Mouse (Mus musculus) cerebellum, adult 2 months (tissue): ENCODE measurements around the gene Osgin1. TPM values are rescaled to one million over a fixed set of nuclear protein-coding genes. Genes with fewer than 3 reads are reported as not detected.

ENCODE experiments used
- DNase-seq, 2 experiments: peaks; one replicate each; pipeline ENCODE4 v3.0.0; 2021
- H3K27ac ChIP-seq: fragments of 200-500 bp; 2 replicates; pipeline ENCODE4 v1.5.1; 2012; ENCODE audit warnings: low read length, control low read depth, inconsistent platforms; ENCODE audit not compliant: insufficient read depth
- H3K27me3 ChIP-seq: fragments of 200-500 bp; 2 replicates; pipeline ENCODE4 v1.6.1; 2012; ENCODE audit warnings: inconsistent platforms, mild to moderate bottlenecking, low read length, moderate library complexity; ENCODE audit not compliant: control insufficient read depth, insufficient read depth
- H3K4me1 ChIP-seq: fragments of 200-500 bp; 2 replicates; pipeline ENCODE4 v1.6.1; 2011; ENCODE audit warnings: low read length; ENCODE audit not compliant: control insufficient read depth, insufficient read depth
- H3K4me3 ChIP-seq: fragments of 200-500 bp; replicated peaks from 2 replicates; pipeline ENCODE3; 2011; ENCODE audit warnings: mild to moderate bottlenecking, low read depth, low read length, control low read depth; ENCODE audit not compliant: insufficient read depth
- CTCF ChIP-seq: fragments of 200-500 bp; IDR thresholded peaks from 2 replicates; pipeline ENCODE4 v1.5.1; 2011; ENCODE audit warnings: low read depth, mild to moderate bottlenecking, control low read depth, low read length, moderate library complexity, borderline replicate concordance; ENCODE audit not compliant: insufficient read depth
- POLR2A ChIP-seq: fragments of 200-500 bp; IDR thresholded peaks from 2 replicates; pipeline ENCODE4 v1.6.1; 2011; ENCODE audit warnings: low read length, control low read depth, borderline replicate concordance; ENCODE audit not compliant: insufficient read depth
- WGBS: fragments of 180-500 bp; shearing (Covaris S2); methylation state at CpG from one replicate; pipeline ENCODE4 v1.1.7; 2018; 5-methylcytosine and 5-hydroxymethylcytosine counted together
- polyA plus RNA-seq: library from polyadenylated mRNA; depleted of rRNA; stranded (reverse); fragments of >200 nt; gene quantifications from 2 replicates; pipeline ENCODE4 v1.2.3, GENCODE M21; 2012

Osgin1 gene
- polyA plus RNA-seq, 1 experiment = 0.84 TPM

DNA sequence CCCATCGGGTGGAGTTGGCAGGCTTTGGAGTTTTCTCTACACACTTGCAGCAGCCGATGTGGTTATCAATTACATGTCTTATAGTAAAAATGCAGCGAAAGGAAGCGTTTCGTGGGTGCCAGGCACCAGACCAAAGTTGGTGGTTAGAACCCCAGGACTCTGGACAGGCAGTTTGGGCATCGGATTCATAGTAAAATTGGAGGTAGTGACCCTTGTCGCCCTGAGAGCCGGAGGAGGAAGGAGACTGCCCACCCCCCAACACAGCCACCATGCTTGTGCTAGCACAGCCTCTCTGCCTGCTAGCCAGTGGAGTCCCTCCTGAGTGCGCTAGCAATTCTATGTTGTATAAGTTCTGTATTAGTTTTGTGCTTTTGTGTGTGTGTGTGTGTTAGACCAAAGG, 35.4 kb upstream of the Osgin1 start:
- no peak for DNase-seq
- TF ChIP-seq CTCF (no peak), POLR2A (no peak)
- 53% methylated on average over 9 of the region's 9 CpGs for whole genome bisulfite sequencing

DNA sequence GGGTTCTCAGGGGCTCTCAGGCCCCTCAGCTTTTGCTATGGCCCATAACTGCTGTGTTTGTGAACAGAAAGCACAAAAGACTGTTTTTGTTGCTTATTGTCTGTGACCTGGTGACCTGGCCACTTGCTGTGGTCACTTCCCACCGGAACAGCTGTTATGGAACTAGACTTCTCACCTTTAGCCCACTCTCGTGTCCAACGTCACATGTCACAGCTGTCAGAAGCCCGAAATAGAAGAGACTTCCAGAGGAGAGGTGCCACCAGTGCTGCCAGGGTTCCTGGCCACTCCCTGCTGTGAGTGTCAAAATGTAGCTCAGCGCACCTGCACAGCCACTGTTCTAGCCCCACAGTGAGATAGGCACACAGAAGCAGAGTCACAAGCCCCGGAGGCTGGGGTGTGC, 34.7 kb upstream of the Osgin1 start:
- Histone ChIP-seq H3K27me3 (no peaks in the 10 kb centered on the region), H3K4me3 (no peak overlapping the region), H3K27ac (no peak overlapping the region), H3K4me1 (peaks cover 14% of the 10 kb centered on the region)
- WGBS = 48% methylated on average over 6 of the region's 6 CpGs
- DNase-seq = no peak
- no peak for TF ChIP-seq POLR2A
- TF ChIP-seq CTCF = no peak

More for the DNA sequence above, 35.4 kb upstream of the Osgin1 start:
- H3K4me3 ChIP-seq = no peak overlapping the region
- no peak overlapping the region for H3K27ac ChIP-seq
- peaks cover 14% of the 10 kb centered on the region for H3K4me1 ChIP-seq
- no peaks in the 10 kb centered on the region for H3K27me3 ChIP-seq

DNA sequence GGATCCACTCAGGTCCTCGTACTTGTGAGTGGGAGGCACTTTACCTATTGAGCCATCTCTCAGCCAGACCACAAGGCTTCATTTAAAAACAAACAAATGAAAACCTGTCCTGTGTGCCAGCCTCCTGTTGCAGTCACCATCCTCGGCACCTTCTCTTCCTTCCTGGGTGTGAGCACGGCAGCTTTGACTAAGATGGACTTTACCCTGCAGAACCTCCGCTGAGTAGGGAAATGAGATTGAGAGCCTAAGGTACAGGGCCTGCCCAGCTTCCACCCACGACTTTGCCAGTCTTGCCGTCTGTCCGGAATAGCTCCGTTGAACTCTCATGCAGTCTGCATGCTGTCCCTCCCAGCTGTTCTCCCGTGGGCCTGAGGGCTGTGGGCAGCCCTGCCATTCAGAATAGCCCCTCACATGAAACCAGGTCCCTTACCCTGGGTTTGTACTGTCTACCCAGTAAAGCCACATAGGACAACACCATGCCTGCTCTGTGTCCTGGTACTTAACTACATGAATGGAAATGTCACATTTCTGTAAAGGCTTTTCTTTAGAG, 33.7 kb upstream of the Osgin1 start:
- Histone ChIP-seq H3K27ac (no peak overlapping the region), H3K4me1 (peaks cover 14% of the 10 kb centered on the region), H3K4me3 (no peak overlapping the region), H3K27me3 (no peaks in the 10 kb centered on the region)
- TF ChIP-seq POLR2A (no peak), CTCF (no peak)
- DNase-seq = no peak
- 59% methylated on average over 9 of the region's 9 CpGs for WGBS

DNA sequence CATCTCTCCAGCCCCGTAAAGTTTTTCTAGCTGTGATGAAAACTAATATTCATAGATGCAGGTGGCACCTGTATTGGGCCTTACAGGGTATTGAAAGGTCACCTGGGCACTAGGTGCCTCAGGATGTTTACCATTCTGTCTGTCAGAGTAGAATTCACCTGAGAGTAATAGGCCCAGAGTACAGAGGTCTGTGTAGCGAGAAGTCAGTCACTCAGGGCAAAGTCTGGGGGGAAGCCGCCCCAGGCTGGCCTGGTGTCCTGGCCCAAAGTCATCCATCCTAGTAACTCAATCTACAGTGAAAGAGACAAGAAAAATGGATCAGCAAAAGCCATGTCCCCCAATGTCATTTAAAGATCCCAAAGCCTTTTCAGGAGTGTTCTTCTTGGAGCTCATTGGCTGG, 33.0 kb upstream of the Osgin1 start:
- 82% methylated on average over 3 of the region's 3 CpGs for WGBS
- Histone ChIP-seq H3K27me3 (no peaks in the 10 kb centered on the region), H3K4me1 (peaks cover 11% of the 10 kb centered on the region), H3K27ac (no peak overlapping the region), H3K4me3 (no peak overlapping the region)
- TF ChIP-seq CTCF = no peak
- TF ChIP-seq POLR2A = no peak
- DNase-seq = no peak

DNA sequence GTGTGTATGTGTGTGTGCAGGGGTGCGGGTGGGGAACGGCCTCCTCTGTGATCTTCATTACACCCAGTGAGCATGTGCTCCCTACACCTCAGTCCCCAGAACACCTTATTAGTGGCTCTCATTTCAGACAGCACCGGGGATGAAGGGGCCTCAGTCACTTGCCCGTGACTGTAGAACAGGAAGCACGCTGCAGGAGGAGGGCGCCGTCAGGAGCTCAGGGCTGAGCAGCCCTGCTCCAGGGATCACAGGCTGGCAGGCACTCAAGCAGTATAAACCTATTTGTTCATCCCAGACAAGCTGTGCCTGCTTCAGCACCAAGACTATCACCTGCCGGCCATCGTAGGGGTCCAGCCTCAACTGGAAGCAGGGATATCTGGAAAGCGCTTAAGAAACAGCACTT, 30.0 kb upstream of the Osgin1 start:
- whole genome bisulfite sequencing = 76% methylated on average over 10 of the region's 10 CpGs

DNA sequence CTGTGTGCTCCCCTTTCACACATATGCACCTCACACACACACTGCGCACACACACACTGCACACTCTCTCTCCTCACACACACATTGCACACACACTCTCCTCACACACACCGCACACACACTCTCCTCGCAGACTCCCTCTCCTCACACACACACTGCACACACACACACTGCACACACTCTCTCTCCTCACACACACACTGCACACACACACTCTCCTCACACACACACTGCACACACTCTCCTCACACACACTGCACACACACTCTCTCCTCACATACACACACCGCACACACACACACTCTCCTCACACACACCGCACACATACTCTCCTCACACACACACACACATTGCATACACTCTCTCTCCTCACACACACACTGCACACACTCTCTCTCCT, 29.3 kb upstream of the Osgin1 start:
- no peak for TF ChIP-seq CTCF
- TF ChIP-seq POLR2A = no peak
- 92% methylated on average over 5 of the region's 5 CpGs for WGBS
- DNase-seq = no peak
- H3K4me1 ChIP-seq = no peaks in the 10 kb centered on the region; the same call in 1 of the 2 replicates
- H3K4me3 ChIP-seq = no peak overlapping the region
- H3K27me3 ChIP-seq = no peaks in the 10 kb centered on the region
- H3K27ac ChIP-seq = no peak overlapping the region

More for the DNA sequence above, 30.0 kb upstream of the Osgin1 start:
- no peak for DNase-seq
- Histone ChIP-seq H3K4me3 (no peak overlapping the region), H3K4me1 (peaks cover 4% of the 10 kb centered on the region; the same call in 1 of the 2 replicates), H3K27me3 (no peaks in the 10 kb centered on the region), H3K27ac (no peak overlapping the region)
- TF ChIP-seq POLR2A (no peak), CTCF (no peak)

DNA sequence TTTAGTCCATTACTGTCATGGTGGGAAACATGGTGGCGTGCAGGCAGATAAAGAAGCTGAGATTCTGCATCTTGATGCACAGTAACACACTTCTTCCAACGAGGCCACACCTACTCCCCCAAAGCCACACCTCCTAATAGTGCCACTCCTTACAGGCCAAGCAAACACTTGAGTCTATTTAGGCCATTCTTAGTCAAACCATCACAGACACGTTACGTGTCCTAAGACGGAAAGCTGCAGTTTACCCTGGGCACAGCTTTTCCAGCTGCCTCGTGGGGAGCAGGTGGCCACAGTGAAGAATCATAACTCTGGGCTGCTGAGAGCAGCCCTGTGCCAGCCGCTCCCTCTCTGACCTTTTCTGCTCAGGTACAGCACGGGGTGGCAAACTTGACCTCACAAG, 25.6 kb upstream of the Osgin1 start:
- Histone ChIP-seq H3K4me3 (no peak overlapping the region), H3K27me3 (no peaks in the 10 kb centered on the region), H3K4me1 (peaks cover 4% of the 10 kb centered on the region; the same call in 1 of the 2 replicates), H3K27ac (no peak overlapping the region)
- no peak for TF ChIP-seq POLR2A
- TF ChIP-seq CTCF = no peak
- WGBS = 88% methylated on average over 8 of the region's 8 CpGs
- no peak for DNase-seq

DNA sequence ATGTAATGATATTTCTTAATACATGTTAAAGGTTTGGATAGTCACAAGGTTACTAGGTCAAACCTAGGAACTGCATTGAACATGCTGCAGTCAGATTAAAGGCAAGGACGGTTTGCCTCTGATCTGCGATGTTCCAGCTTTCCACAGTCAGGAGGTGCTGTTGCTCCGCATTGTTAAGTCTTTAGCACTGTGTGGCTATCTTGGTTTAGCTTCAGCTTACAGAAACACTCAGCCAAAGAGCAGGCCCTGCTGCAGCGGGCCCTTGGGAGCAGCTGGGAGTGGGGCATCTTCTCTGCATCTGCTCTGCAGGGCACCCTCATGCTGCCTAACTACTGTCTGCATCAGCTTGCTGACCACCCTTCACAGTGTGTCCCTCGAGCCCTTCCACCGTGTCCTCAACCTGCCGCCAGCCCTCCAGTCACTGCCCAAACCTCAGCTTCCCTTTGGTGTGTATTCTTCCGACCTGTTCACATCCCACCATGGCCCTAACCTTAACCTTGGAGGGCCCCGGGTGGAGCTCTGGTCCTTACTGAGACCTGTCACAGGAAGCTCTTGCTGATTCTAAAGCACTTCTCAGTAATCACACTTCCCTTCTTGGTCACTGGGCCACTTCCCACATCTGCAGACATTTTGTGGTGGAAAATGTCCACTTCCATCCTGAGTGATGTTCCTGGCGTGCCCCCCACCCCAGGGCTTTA, 21.7 kb upstream of the Osgin1 start:
- WGBS = 60% methylated on average over 10 of the region's 10 CpGs

More for the DNA sequence above, 21.7 kb upstream of the Osgin1 start:
- DNase-seq = no peak
- TF ChIP-seq POLR2A = no peak
- TF ChIP-seq CTCF = no peak
- no peak overlapping the region for H3K27ac ChIP-seq
- H3K27me3 ChIP-seq = no peaks in the 10 kb centered on the region
- peaks cover 4% of the 10 kb centered on the region; the same call in 1 of the 2 replicates for H3K4me1 ChIP-seq
- H3K4me3 ChIP-seq = no peak overlapping the region
